Mouse (Mus musculus) liver, embryonic 16.5 days (tissue): ENCODE results near the gene Phf20. TPM values are rescaled to one million over a fixed set of nuclear protein-coding genes. Genes with fewer than 3 reads are reported as not detected.

Experiments used
- ATAC-seq: fragments of 200-750 bp; cut with Nextera tagmentation; 2 replicates; pipeline ENCODE4 v1.8.0; 2017; ENCODE audit warnings: low read depth, mild to moderate bottlenecking, moderate number of reproducible peaks, moderate library complexity
- H3K27ac ChIP-seq: fragments of 300-500 bp; sonication (generic); 2 replicates; pipeline ENCODE4 v1.5.1; 2014; ENCODE audit warnings: mild to moderate bottlenecking, low read length
- H3K27me3 ChIP-seq: fragments of 300-500 bp; sonication (generic); 2 replicates; pipeline ENCODE4 v1.6.1; 2014; ENCODE audit warnings: low read depth, low read length, mixed read lengths; ENCODE audit not compliant: control insufficient read depth, insufficient read depth
- H3K36me3 ChIP-seq: fragments of 300-500 bp; sonication (generic); 2 replicates; pipeline ENCODE4 v1.6.1; 2014; ENCODE audit warnings: mild to moderate bottlenecking; ENCODE audit not compliant: control insufficient read depth, insufficient read depth
- H3K4me1 ChIP-seq: fragments of 300-500 bp; sonication (generic); 2 replicates; pipeline ENCODE4 v1.6.1; 2014; ENCODE audit warnings: low read depth, low read length, mixed read lengths; ENCODE audit not compliant: control insufficient read depth
- H3K4me2 ChIP-seq: fragments of 300-500 bp; sonication (generic); 2 replicates; pipeline ENCODE4 v1.6.1; 2014; ENCODE audit warnings: low read depth, low read length, mixed read lengths
- H3K4me3 ChIP-seq: fragments of 300-500 bp; sonication (generic); 2 replicates; pipeline ENCODE4 v1.5.1; 2014; ENCODE audit warnings: low read depth, mild to moderate bottlenecking, low read length
- H3K9ac ChIP-seq: fragments of 300-500 bp; sonication (generic); 2 replicates; pipeline ENCODE4 v1.6.1; 2014; ENCODE audit warnings: low read depth, low read length
- H3K9me3 ChIP-seq: fragments of 300-500 bp; sonication (generic); replicated peaks from 2 replicates; pipeline ENCODE4 v1.6.1; 2016; ENCODE audit warnings: low read length; ENCODE audit not compliant: control insufficient read depth
- WGBS: fragments of 180-500 bp; shearing (Covaris S2); extraction: QIAGEN DNeasy Blood & Tissue Kit; methylation state at CpG from one replicate; pipeline ENCODE4 v1.1.7; 2014; ENCODE audit not compliant: insufficient replicate concordance; 5-methylcytosine and 5-hydroxymethylcytosine counted together
- polyA plus RNA-seq: library from polyadenylated mRNA; unstranded; fragments of >200 nt; fragmentation: Nextera tagmentation; extraction: Ambion mirVana; gene quantifications from 2 replicates; pipeline ENCODE4 v1.2.1, GENCODE M21; 2015

Gene Phf20
- 10.9 and 13.8 TPM in 2 replicates for polyA plus RNA-seq

DNA sequence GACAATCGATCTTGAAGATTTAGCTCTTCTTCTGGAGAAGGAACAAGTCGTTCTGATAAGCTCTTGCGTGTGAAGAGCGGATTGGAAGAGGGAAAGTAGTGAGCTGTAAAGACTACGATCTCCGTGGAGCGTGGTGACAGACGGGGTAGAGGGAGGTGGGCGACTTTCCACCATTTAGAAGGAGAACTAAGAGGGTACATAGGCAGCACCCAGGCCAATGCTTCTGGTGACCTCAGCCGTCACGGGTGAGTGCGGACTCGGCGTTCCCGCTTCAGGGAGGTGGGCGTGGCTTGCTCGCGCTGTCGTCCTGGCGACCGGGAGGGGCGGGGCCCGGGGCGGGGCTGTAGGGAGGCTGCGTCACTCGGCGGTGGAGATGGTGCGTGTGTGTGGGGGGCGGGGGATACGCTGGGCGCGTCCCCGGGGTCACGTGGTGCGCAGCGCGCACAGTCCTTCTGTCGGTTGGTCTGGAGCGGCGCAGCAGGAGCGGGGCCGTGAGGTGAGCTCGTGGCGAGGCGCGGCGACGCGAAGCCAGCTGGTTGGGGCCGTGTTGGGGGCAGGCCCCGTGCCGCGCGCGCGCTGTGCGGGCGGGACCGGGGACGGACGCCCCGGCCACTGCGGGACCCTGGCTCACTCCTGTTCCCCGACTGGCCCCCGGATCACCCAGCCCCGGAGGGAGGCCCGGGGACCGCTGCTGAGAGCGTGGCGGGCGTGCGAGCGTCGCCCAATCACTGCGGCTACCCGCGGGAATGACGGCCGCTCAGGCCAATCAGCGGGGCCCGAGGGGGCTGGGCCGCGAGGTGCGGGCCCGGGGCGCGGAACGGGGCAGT is at the start of gene Phf20:
TSS of gene Phf20 (plus strand) at position 165 of the 827 bp plus-strand sequence.
- no peaks in the 10 kb centered on the region for H3K9me3 ChIP-seq
- WGBS: under 1% methylated on average over 60 of the region's 88 CpGs
- peak; percentile 98 for ATAC-seq
- H3K9ac ChIP-seq: peak within 1 kb of the TSS; percentile 84
- peak within 1 kb of the TSS; percentile 94 for H3K27ac ChIP-seq
- H3K4me1 ChIP-seq: peaks cover 26% of the 10 kb centered on the region
- H3K4me3 ChIP-seq: peak within 1 kb of the TSS; percentile 79
- peak within 1 kb of the TSS; percentile 92 for H3K4me2 ChIP-seq
- no peaks in the 10 kb centered on the region; the same call in 1 of the 2 replicates for H3K36me3 ChIP-seq
- H3K27me3 ChIP-seq: no peaks in the 10 kb centered on the region

GRCm38 (mm10) chr2:156147316-156147915 is 48.9 kb upstream of the Phf20 start:
- 84% methylated on average over 3 of the region's 3 CpGs for WGBS
- Histone ChIP-seq H3K27me3 (no peaks in the 10 kb centered on the region), H3K4me2 (no peak overlapping the region), H3K36me3 (peaks cover 46% of the 10 kb centered on the region), H3K9me3 (no peaks in the 10 kb centered on the region), H3K27ac (no peak overlapping the region), H3K9ac (no peak overlapping the region), H3K4me3 (no peak overlapping the region), H3K4me1 (peaks cover 10% of the 10 kb centered on the region)
- no peak for ATAC-seq

DNA sequence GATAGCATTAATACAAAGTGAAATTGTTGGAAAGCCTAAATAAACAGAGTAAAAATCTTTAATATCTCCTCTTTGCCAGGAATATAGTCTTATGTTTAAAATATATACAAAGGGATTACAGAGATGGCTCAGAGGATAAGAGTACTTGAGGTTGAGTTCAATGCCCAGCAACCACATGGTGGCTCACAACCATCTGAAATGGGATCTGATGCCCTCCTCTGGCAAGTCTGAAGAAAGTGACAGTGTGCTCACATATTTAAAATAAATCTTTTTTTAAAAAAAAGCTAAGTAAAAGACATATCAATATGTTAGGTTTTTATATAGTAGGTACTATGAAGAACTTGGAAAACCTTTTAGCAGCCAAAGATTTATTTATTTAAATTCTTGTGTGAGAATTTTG is 44.7 kb upstream of the Phf20 start:
- no peak overlapping the region for H3K9ac ChIP-seq
- H3K4me1 ChIP-seq: no peaks in the 10 kb centered on the region
- no peaks in the 10 kb centered on the region for H3K9me3 ChIP-seq
- ATAC-seq: no peak
- H3K27ac ChIP-seq: no peak overlapping the region
- peaks cover 68% of the 10 kb centered on the region for H3K36me3 ChIP-seq
- no peak overlapping the region for H3K4me2 ChIP-seq
- no peak overlapping the region for H3K4me3 ChIP-seq
- no peaks in the 10 kb centered on the region for H3K27me3 ChIP-seq

- H3K4me2 ChIP-seq: no peak overlapping the region
- 83% methylated on average over 1 of the region's 1 CpGs for WGBS
- H3K27ac ChIP-seq: no peak overlapping the region
- ATAC-seq: no peak
- H3K4me1 ChIP-seq: no peaks in the 10 kb centered on the region
- H3K9ac ChIP-seq: no peak overlapping the region
- H3K36me3 ChIP-seq: peaks cover 83% of the 10 kb centered on the region
- H3K27me3 ChIP-seq: no peaks in the 10 kb centered on the region
- no peak overlapping the region for H3K4me3 ChIP-seq
- H3K9me3 ChIP-seq: no peaks in the 10 kb centered on the region
Observed at GRCm38 (mm10) chr2:156165478-156165877, 30.8 kb upstream of the Phf20 start.

DNA sequence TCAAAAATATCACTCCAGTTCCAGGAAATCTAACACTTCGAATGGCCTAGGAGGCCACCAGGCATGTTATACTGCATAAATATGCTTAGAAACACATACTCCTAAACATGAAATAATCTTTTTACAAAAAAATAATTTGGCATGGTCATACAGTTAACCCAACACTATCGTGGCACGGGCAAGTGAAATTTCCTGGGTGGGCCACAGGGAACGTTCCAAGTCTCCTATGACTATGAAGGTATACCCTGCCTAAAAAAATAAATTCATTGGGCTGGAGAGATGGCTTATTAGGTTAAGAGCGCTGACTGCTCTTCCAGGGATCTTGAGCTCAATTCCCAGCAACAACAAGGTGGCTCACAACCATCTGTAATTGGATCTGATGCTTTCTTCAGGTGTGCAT is 29.7 kb upstream of the Phf20 start:
- Histone ChIP-seq H3K4me1 (no peaks in the 10 kb centered on the region), H3K36me3 (peaks cover 83% of the 10 kb centered on the region), H3K9me3 (no peaks in the 10 kb centered on the region), H3K27ac (no peak overlapping the region), H3K4me2 (no peak overlapping the region), H3K27me3 (no peaks in the 10 kb centered on the region), H3K9ac (no peak overlapping the region), H3K4me3 (no peak overlapping the region)
- WGBS: 91% methylated on average over 5 of the region's 5 CpGs
- no peak for ATAC-seq

DNA sequence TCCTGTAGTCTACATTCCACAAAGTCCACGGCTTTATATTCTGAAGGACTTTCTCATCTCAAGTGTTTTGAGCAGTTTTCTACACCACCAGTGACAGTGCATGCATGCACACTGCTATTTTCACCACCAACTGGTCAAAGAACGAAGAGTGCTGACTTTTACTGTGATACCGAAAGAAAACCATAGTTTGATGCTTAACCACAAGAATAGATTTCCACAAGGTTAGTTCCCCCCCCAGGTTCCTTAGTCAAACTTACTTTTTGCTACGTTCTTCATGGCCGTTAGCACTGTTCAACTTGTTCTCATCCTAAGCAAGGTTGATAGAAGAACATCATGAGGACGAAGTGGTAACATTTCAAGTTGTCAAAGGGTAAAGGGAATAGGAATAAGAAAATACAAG is 19.2 kb upstream of the Phf20 start:
- H3K4me3 ChIP-seq: peak overlapping the region; percentile 30

DNA sequence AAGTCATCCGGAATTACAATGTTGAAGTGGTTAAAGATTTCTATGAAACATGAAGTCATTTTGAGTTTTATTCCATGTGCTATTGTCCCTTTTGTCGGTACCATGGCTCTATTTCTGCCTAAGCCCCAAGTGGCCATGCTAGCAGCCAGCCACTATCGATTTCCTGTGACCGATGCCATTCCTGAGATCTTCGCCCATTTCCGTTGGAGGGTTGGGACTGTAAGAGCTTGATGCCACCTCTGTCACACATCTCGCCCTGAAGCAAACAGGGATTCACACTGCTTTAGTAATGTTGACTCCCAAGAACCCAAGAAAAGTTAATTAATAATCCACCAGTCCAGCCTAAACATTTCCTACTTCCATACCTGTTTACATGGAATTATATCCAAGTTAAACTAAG is 18.6 kb upstream of the Phf20 start:
- no peaks in the 10 kb centered on the region for H3K9me3 ChIP-seq
- 61% methylated on average over 7 of the region's 7 CpGs for WGBS
- H3K4me1 ChIP-seq: peaks cover 21% of the 10 kb centered on the region
- peak overlapping the region; percentile 51 for H3K4me3 ChIP-seq
- peaks cover 36% of the 10 kb centered on the region for H3K36me3 ChIP-seq
- no peaks in the 10 kb centered on the region for H3K27me3 ChIP-seq
- peak overlapping the region; percentile 43; the same call in 1 of the 2 replicates for H3K9ac ChIP-seq
- 0 out of 2 replicates have a peak overlapping the region, but pooled peaks have one; percentile 33 for H3K27ac ChIP-seq
- no peak for ATAC-seq
- H3K4me2 ChIP-seq: peak overlapping the region; percentile 65

More for the DNA sequence above, 19.2 kb upstream of the Phf20 start:
- 76% methylated on average over 6 of the region's 6 CpGs for WGBS
- no peaks in the 10 kb centered on the region for H3K9me3 ChIP-seq
- H3K4me2 ChIP-seq: peak overlapping the region; percentile 24; the same call in 1 of the 2 replicates
- no peak overlapping the region for H3K9ac ChIP-seq
- ATAC-seq: no peak
- H3K36me3 ChIP-seq: peaks cover 40% of the 10 kb centered on the region
- H3K27me3 ChIP-seq: no peaks in the 10 kb centered on the region
- no peak overlapping the region for H3K27ac ChIP-seq
- H3K4me1 ChIP-seq: peaks cover 21% of the 10 kb centered on the region

GRCm38 (mm10) chr2:156179046-156179795 is 17.0 kb upstream of the Phf20 start:
- Histone ChIP-seq H3K36me3 (peaks cover 27% of the 10 kb centered on the region), H3K4me3 (peak overlapping the region; percentile 93), H3K27ac (peak overlapping the region; percentile 98), H3K4me1 (peaks cover 21% of the 10 kb centered on the region), H3K9me3 (no peaks in the 10 kb centered on the region), H3K9ac (peak overlapping the region; percentile 100), H3K27me3 (no peaks in the 10 kb centered on the region), H3K4me2 (peak overlapping the region; percentile 79)
- under 1% methylated on average over 46 of the region's 47 CpGs for WGBS
- peak; percentile 53 for ATAC-seq
